Mouse (Mus musculus) stomach, postnatal 0 days (tissue): ENCODE data around the gene Larp1. TPM values are rescaled to one million over a fixed set of nuclear protein-coding genes. Genes with fewer than 3 reads are reported as not detected.

Experiments used
- ATAC-seq: fragments of 200-750 bp; cut with Nextera tagmentation; 2 replicates; pipeline ENCODE4 v1.8.0; 2017; ENCODE audit not compliant: low FRiP score, low TSS enrichment
- DNase-seq: peaks from one replicate; pipeline ENCODE4 v3.0.0-alpha.2; 2016; ENCODE audit warnings: low spot score
- H3K27ac ChIP-seq: fragments of 300-500 bp; sonication (generic); replicated peaks from 2 replicates; pipeline ENCODE4 v1.5.1; 2014; ENCODE audit warnings: mild to moderate bottlenecking, control low read depth
- H3K27me3 ChIP-seq: fragments of 300-500 bp; sonication (generic); 2 replicates; pipeline ENCODE4 v1.6.1; 2014; ENCODE audit warnings: low read length; ENCODE audit not compliant: control insufficient read depth, insufficient read depth
- H3K36me3 ChIP-seq: fragments of 300-500 bp; sonication (generic); 2 replicates; pipeline ENCODE4 v1.6.1; 2014; ENCODE audit warnings: low read length, mixed read lengths; ENCODE audit not compliant: control insufficient read depth, insufficient read depth
- H3K4me1 ChIP-seq: fragments of 300-500 bp; sonication (generic); replicated peaks from 2 replicates; pipeline ENCODE4 v1.6.1; 2014; ENCODE audit warnings: antibody characterized with exemption; ENCODE audit not compliant: control insufficient read depth, insufficient read depth
- H3K4me2 ChIP-seq: fragments of 300-500 bp; sonication (generic); replicated peaks from 2 replicates; pipeline ENCODE4 v1.6.1; 2014; ENCODE audit warnings: low read depth, mild to moderate bottlenecking, control low read depth, moderate library complexity
- H3K4me3 ChIP-seq: fragments of 300-500 bp; sonication (generic); 2 replicates; pipeline ENCODE4 v1.5.1; 2014; ENCODE audit warnings: low read depth, low read length, control low read depth
- H3K9ac ChIP-seq: fragments of 300-500 bp; sonication (generic); 2 replicates; pipeline ENCODE4 v1.6.1; 2014; ENCODE audit warnings: mild to moderate bottlenecking, low read length, control low read depth, mixed read lengths
- H3K9me3 ChIP-seq: fragments of 300-500 bp; sonication (generic); 2 replicates; pipeline ENCODE4 v1.6.1; 2016; ENCODE audit warnings: low read length; ENCODE audit not compliant: control insufficient read depth
- CTCF ChIP-seq: IDR thresholded peaks from 2 replicates; pipeline ENCODE4 v1.5.1; 2016; ENCODE audit warnings: antibody characterized with exemption, low read depth, mild to moderate bottlenecking, moderate library complexity
- EP300 ChIP-seq: optimal IDR thresholded peaks from 2 replicates; pipeline ENCODE3; 2016; ENCODE audit warnings: antibody characterized with exemption
- WGBS: fragments of 180-500 bp; shearing (Covaris S2); extraction: QIAGEN DNeasy Blood & Tissue Kit; methylation state at CpG from one replicate; pipeline ENCODE4 v1.1.7; 2014; 5-methylcytosine and 5-hydroxymethylcytosine counted together
- polyA plus RNA-seq: library from polyadenylated mRNA; unstranded; fragments of >200 nt; fragmentation: Nextera tagmentation; extraction: Ambion mirVana; gene quantifications from 2 replicates; pipeline ENCODE4 v1.2.1, GENCODE M21; 2015

The Larp1 gene
- polyA plus RNA-seq, 1 experiment from 2014 or later: 11.6 TPM

- no peaks in the 10 kb centered on the region for H3K9me3 ChIP-seq
- 6% methylated on average over 5 of the region's 5 CpGs for WGBS
- no peaks in the 10 kb centered on the region for H3K36me3 ChIP-seq
- no peaks in the 10 kb centered on the region for H3K27me3 ChIP-seq
- H3K9ac ChIP-seq: peak overlapping the region; percentile 62
- H3K27ac ChIP-seq: peak overlapping the region; percentile 96
- H3K4me2 ChIP-seq: peak overlapping the region; percentile 80
- no peaks in the 10 kb centered on the region; the same call in 1 of the 2 replicates for H3K4me1 ChIP-seq
- DNase-seq: no peak
- ATAC-seq: no peak
- TF ChIP-seq EP300: no peak
- TF ChIP-seq CTCF: no peak
- H3K4me3 ChIP-seq: peak overlapping the region; percentile 40
Measured at GRCm38 (mm10) chr11:58008013-58008412, 851 bp upstream of the Larp1 start.

GRCm38 (mm10) chr11:58008437-58009050 lies 320 bp upstream of the Larp1 start:
- peak overlapping the region; percentile 99 for H3K4me3 ChIP-seq
- H3K4me2 ChIP-seq: peak overlapping the region; percentile 82
- TF ChIP-seq CTCF (no peak; the same call in 1 of the 2 replicates), EP300 (no peak)
- peak; percentile 91 for ATAC-seq
- H3K9me3 ChIP-seq: no peaks in the 10 kb centered on the region
- H3K36me3 ChIP-seq: no peaks in the 10 kb centered on the region
- DNase-seq: peak; percentile 95
- under 1% methylated on average over 52 of the region's 74 CpGs for WGBS
- H3K27ac ChIP-seq: peak overlapping the region; percentile 96
- no peaks in the 10 kb centered on the region for H3K27me3 ChIP-seq
- peak overlapping the region; percentile 97 for H3K9ac ChIP-seq
- no peaks in the 10 kb centered on the region; the same call in 1 of the 2 replicates for H3K4me1 ChIP-seq

GRCm38 (mm10) chr11:58009516-58010141 lies 765 bp downstream of the Larp1 start:
- under 1% methylated on average over 65 of the region's 78 CpGs for WGBS
- H3K4me3 ChIP-seq: peak overlapping the region; percentile 99
- H3K9me3 ChIP-seq: no peaks in the 10 kb centered on the region
- DNase-seq: peak; percentile 81
- ATAC-seq: peak; percentile 69
- H3K4me2 ChIP-seq: peak overlapping the region; percentile 82
- peak overlapping the region; percentile 96 for H3K27ac ChIP-seq
- peak overlapping the region; percentile 97 for H3K9ac ChIP-seq
- TF ChIP-seq EP300 (no peak), CTCF (no peak)
- no peaks in the 10 kb centered on the region for H3K27me3 ChIP-seq
- H3K4me1 ChIP-seq: no peaks in the 10 kb centered on the region; the same call in 1 of the 2 replicates
- no peaks in the 10 kb centered on the region for H3K36me3 ChIP-seq

- ATAC-seq (no peak), DNase-seq (no peak)
- peak overlapping the region; percentile 82 for H3K4me2 ChIP-seq
- H3K9ac ChIP-seq: peak overlapping the region; percentile 97
- peak overlapping the region; percentile 99 for H3K4me3 ChIP-seq
- no peaks in the 10 kb centered on the region; the same call in 1 of the 2 replicates for H3K4me1 ChIP-seq
- no peaks in the 10 kb centered on the region for H3K9me3 ChIP-seq
- TF ChIP-seq EP300 (no peak), CTCF (no peak)
- peak overlapping the region; percentile 96 for H3K27ac ChIP-seq
- no peaks in the 10 kb centered on the region for H3K27me3 ChIP-seq
- no peaks in the 10 kb centered on the region for H3K36me3 ChIP-seq
- WGBS: 3% methylated on average over 16 of the region's 16 CpGs
Measured at GRCm38 (mm10) chr11:58010226-58010781, 1.4 kb downstream of the Larp1 start.

GRCm38 (mm10) chr11:58010930-58011329 lies 2.1 kb downstream of the Larp1 start:
- H3K4me1 ChIP-seq: no peaks in the 10 kb centered on the region; the same call in 1 of the 2 replicates
- no peaks in the 10 kb centered on the region for H3K36me3 ChIP-seq
- DNase-seq: no peak
- no peak for TF ChIP-seq EP300
- TF ChIP-seq CTCF: no peak
- ATAC-seq: no peak
- H3K4me2 ChIP-seq: peak overlapping the region; percentile 82
- peak overlapping the region; percentile 99 for H3K4me3 ChIP-seq
- H3K9ac ChIP-seq: no peak overlapping the region
- H3K27ac ChIP-seq: no peak overlapping the region
- WGBS: 14% methylated on average over 1 of the region's 1 CpGs
- H3K9me3 ChIP-seq: no peaks in the 10 kb centered on the region
- H3K27me3 ChIP-seq: no peaks in the 10 kb centered on the region

DNA sequence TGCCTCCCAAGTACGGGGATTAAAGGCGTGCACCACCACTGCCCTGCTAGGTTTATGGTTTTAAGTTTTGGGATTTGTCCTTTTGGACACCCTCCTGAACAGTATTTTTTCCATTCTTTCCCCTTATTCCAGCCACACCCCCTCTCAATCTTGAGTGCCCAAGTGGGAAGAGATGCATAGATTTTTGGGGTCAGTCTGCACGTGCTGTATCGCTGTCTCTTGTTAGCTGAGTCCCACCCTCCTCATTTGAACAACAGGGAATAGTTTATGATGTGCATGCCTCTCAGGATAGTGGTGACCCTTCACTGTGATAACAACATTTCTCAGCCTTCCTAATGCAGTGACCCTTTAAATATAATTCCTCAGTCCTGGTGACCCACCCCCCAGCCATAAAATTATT lies 2.9 kb downstream of the Larp1 start:
- DNase-seq: no peak
- 68% methylated on average over 4 of the region's 4 CpGs for WGBS
- H3K4me3 ChIP-seq: no peak overlapping the region
- H3K9ac ChIP-seq: no peak overlapping the region
- ATAC-seq: no peak
- no peaks in the 10 kb centered on the region for H3K36me3 ChIP-seq
- no peaks in the 10 kb centered on the region for H3K27me3 ChIP-seq
- TF ChIP-seq EP300 (no peak), CTCF (no peak)
- H3K9me3 ChIP-seq: no peaks in the 10 kb centered on the region
- H3K4me2 ChIP-seq: 0 out of 2 replicates have a peak overlapping the region, but pooled peaks have one; percentile 3
- peaks cover 6% of the 10 kb centered on the region for H3K4me1 ChIP-seq
- no peak overlapping the region for H3K27ac ChIP-seq
